Mouse (Mus musculus): ENCODE data around the gene Pik3ip1. TPM values are rescaled to one million over a fixed set of nuclear protein-coding genes. Genes with fewer than 3 reads are reported as not detected.

Gene Pik3ip1
- polyA plus RNA-seq, 1 experiment from 2014 or later: 26.5 TPM

DNA sequence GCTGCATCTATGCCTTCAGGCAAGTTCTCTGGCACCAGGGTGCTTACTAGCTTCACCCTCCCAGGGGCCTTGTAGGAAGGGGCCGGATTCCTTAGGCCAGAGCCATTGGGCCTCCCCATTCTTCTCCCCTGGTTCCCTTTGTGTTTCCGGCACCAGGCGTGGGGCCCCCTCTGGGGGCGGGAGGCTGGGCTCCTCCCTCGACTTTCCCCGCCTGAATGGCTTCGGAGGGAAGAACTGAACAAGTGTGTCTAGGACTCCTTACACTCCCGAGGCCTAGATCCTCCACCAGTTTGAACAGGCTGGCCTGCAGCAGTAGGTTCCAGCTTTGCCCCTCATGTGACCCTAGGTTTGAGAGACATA lies 38.2 kb upstream of the Pik3ip1 start:
- WGBS: 0% methylated on average over 8 of the region's 8 CpGs
- H3K9me3 ChIP-seq: no peaks in the 10 kb centered on the region
- H3K9ac ChIP-seq: peak overlapping the region; percentile 98
- H3K27ac ChIP-seq (replicated peaks): peak overlapping the region; percentile 100
- H3K36me3 ChIP-seq: peaks cover 38% of the 10 kb centered on the region
- peak overlapping the region; percentile 98 for H3K4me2 ChIP-seq
- H3K4me1 ChIP-seq (replicated peaks): peaks cover 75% of the 10 kb centered on the region
- H3K27me3 ChIP-seq: no peaks in the 10 kb centered on the region
- ATAC-seq (ENCODE audit: low read depth): peak; percentile 1; the same call in 1 of the 2 replicates
- H3K4me3 ChIP-seq: peak overlapping the region; percentile 80

GRCm38 (mm10) chr11:3292711-3293249 lies 37.4 kb upstream of the Pik3ip1 start:
- Histone ChIP-seq H3K27ac (replicated peaks) (peak overlapping the region; percentile 100), H3K4me3 (peak overlapping the region; percentile 80), H3K27me3 (no peaks in the 10 kb centered on the region), H3K4me2 (peak overlapping the region; percentile 98), H3K9ac (peak overlapping the region; percentile 98), H3K9me3 (no peaks in the 10 kb centered on the region), H3K4me1 (replicated peaks) (peaks cover 77% of the 10 kb centered on the region), H3K36me3 (peaks cover 45% of the 10 kb centered on the region)
- under 1% methylated on average over 8 of the region's 8 CpGs for WGBS
- ATAC-seq (ENCODE audit: low read depth): 0 out of 2 replicates have a peak, but pooled peaks have one; percentile 6

DNA sequence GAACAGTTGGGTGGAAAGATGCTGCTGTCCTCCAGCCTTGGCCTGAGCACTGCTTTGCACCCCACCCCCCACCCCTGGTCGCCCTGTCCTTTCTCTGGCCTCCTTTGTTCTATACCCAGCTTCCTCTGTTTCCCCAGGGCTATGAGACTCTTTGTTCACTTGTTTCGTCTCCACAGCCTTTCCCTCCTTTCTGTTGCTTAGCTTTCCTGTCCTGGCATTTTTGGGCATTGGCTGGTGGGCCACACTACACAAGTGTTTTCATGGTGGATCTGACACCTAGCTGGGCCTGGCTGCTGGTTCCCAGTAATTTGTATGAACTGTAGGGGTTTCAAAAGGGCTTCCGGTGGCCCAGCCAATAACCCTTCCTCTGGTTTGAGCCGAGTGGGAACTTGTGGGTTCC lies 36.8 kb upstream of the Pik3ip1 start:
- Histone ChIP-seq H3K9me3 (no peaks in the 10 kb centered on the region), H3K4me3 (peak overlapping the region; percentile 80), H3K27ac (replicated peaks) (peak overlapping the region; percentile 100), H3K9ac (peak overlapping the region; percentile 98), H3K4me1 (replicated peaks) (peaks cover 72% of the 10 kb centered on the region), H3K36me3 (peaks cover 51% of the 10 kb centered on the region), H3K27me3 (no peaks in the 10 kb centered on the region), H3K4me2 (peak overlapping the region; percentile 98)
- no peak for ATAC-seq (ENCODE audit: low read depth)
- WGBS: 12% methylated on average over 4 of the region's 4 CpGs

GRCm38 (mm10) chr11:3294641-3295040 lies 35.6 kb upstream of the Pik3ip1 start:
- Histone ChIP-seq H3K4me3 (peak overlapping the region; percentile 80), H3K4me1 (replicated peaks) (peaks cover 68% of the 10 kb centered on the region), H3K9me3 (no peaks in the 10 kb centered on the region), H3K27ac (replicated peaks) (peak overlapping the region; percentile 38; the same call in 1 of the 2 replicates), H3K4me2 (peak overlapping the region; percentile 98), H3K27me3 (no peaks in the 10 kb centered on the region), H3K36me3 (peaks cover 64% of the 10 kb centered on the region), H3K9ac (peak overlapping the region; percentile 98)
- ATAC-seq (ENCODE audit: low read depth): no peak
- WGBS: 94% methylated on average over 2 of the region's 2 CpGs

DNA sequence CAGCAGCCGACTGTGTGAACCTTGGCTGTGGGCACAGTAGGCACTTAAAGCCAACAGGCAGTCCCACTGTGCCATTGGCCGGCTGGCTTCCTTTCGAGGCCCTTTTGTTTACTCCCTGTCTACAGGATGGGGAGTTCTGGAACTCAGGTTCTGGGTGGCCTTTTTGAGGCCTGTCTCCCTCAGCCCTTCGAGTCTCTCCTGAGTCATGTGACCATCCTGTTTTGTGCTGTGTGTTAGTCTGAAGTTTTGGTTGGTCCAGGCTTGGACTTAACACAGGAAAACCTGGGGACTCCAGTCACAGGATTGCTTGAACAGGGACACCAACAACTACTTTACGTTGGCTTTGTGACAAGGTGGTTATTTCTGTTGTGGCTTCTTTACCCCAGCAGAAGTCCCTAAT lies 34.1 kb upstream of the Pik3ip1 start:
- Histone ChIP-seq H3K4me3 (peak overlapping the region; percentile 4; the same call in 1 of the 2 replicates), H3K4me2 (peak overlapping the region; percentile 29), H3K27me3 (no peaks in the 10 kb centered on the region), H3K4me1 (replicated peaks) (peaks cover 67% of the 10 kb centered on the region), H3K9me3 (no peaks in the 10 kb centered on the region), H3K9ac (peak overlapping the region; percentile 44), H3K27ac (replicated peaks) (no peak overlapping the region), H3K36me3 (peaks cover 78% of the 10 kb centered on the region)
- WGBS: 70% methylated on average over 5 of the region's 5 CpGs
- ATAC-seq (ENCODE audit: low read depth): no peak

DNA sequence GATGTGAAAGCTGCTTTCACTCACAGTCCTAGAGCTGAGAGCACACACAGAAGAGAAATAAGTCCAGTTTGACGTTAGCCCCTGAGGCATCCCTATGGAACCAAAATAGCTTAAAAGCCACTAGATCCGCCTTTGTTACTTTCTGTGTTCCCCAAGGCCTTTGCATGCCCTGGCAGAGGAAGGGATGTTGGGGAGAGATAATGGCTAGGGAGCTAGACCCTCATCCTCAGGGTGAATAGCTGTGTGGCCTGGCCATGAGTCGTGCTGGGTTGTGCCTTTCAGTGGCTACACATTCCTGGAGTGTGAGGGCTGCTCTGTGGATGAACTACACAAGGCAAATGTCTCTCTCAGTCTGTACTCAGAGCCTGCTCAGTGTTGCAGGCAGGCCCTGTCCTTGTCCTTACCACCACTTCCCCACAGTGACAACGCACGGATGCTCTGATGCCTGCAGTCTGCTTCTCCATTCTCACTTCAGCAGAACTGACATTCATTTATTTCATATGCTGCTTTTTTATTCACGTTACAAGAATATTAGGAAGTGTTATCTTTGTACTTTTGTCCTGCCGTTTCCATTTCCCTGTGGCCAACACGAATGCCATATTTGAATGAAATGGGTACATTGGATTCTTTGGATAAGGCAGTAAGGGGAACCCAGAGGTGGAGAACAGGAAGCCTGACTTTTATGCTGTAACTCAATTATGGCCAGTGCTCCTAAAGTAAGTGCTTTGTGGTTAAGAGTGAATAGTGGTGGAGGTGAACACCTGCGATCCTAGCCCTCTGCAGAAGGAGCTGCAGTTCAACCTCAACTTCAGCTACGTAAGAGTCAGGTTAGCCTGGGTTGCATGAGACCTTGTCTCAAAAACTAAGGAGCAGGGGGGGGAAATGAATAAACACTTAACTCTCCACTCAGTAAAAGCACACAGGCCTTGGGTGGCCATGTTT lies 32.1 kb upstream of the Pik3ip1 start:
- ATAC-seq (ENCODE audit: low read depth): no peak
- Histone ChIP-seq H3K4me3 (no peak overlapping the region), H3K27me3 (no peaks in the 10 kb centered on the region), H3K36me3 (peaks cover 99% of the 10 kb centered on the region), H3K9me3 (no peaks in the 10 kb centered on the region), H3K9ac (peak overlapping the region; percentile 38; the same call in 1 of the 2 replicates), H3K27ac (replicated peaks) (no peak overlapping the region), H3K4me2 (no peak overlapping the region), H3K4me1 (replicated peaks) (peaks cover 48% of the 10 kb centered on the region)
- WGBS: 91% methylated on average over 10 of the region's 10 CpGs

- peaks cover 41% of the 10 kb centered on the region for H3K4me1 ChIP-seq (replicated peaks)
- no peak overlapping the region for H3K9ac ChIP-seq
- WGBS: 92% methylated on average over 14 of the region's 14 CpGs
- no peak overlapping the region for H3K27ac ChIP-seq (replicated peaks)
- no peak overlapping the region for H3K4me2 ChIP-seq
- no peaks in the 10 kb centered on the region for H3K27me3 ChIP-seq
- H3K36me3 ChIP-seq: peaks cover 100% of the 10 kb centered on the region
- no peaks in the 10 kb centered on the region for H3K9me3 ChIP-seq
- no peak overlapping the region for H3K4me3 ChIP-seq
- no peak for ATAC-seq (ENCODE audit: low read depth)
Measured at GRCm38 (mm10) chr11:3298813-3299185, 31.4 kb upstream of the Pik3ip1 start.

- Histone ChIP-seq H3K9me3 (no peaks in the 10 kb centered on the region), H3K4me2 (no peak overlapping the region), H3K9ac (no peak overlapping the region), H3K4me1 (replicated peaks) (peaks cover 19% of the 10 kb centered on the region), H3K4me3 (no peak overlapping the region), H3K27ac (replicated peaks) (no peak overlapping the region), H3K27me3 (no peaks in the 10 kb centered on the region), H3K36me3 (peaks cover 100% of the 10 kb centered on the region)
- 92% methylated on average over 5 of the region's 5 CpGs for WGBS
- ATAC-seq (ENCODE audit: low read depth): no peak
Measured at GRCm38 (mm10) chr11:3301075-3301474, 29.1 kb upstream of the Pik3ip1 start.

- WGBS: 94% methylated on average over 4 of the region's 4 CpGs
Measured at GRCm38 (mm10) chr11:3302385-3302784, 27.8 kb upstream of the Pik3ip1 start.

DNA sequence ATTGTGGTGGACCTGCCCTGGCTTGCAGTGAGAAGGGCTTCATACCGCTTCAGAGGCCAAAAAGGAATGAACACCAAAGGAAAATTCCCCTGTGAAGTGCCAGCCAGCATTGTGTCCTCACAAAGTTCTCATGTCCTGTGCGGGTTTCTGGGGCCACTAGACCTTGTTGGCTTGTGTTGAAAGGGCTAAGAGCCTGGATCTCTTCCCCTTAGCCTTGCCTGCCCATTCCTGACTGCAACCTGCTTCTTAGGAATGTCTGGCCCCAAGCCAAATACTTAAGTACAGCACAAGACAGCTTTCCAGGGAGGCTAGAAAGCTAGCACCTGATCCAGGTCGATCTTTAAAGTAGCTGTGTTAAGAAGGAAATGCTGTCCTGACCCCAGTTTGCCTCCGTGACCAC lies 27.4 kb upstream of the Pik3ip1 start:
- H3K9me3 ChIP-seq: no peaks in the 10 kb centered on the region
- no peak overlapping the region for H3K27ac ChIP-seq (replicated peaks)
- WGBS: 90% methylated on average over 4 of the region's 4 CpGs
- no peak overlapping the region for H3K4me3 ChIP-seq
- no peak overlapping the region for H3K4me2 ChIP-seq
- no peaks in the 10 kb centered on the region for H3K27me3 ChIP-seq
- peaks cover 1% of the 10 kb centered on the region for H3K4me1 ChIP-seq (replicated peaks)
- H3K9ac ChIP-seq: no peak overlapping the region
- ATAC-seq (ENCODE audit: low read depth): no peak
- H3K36me3 ChIP-seq: peaks cover 100% of the 10 kb centered on the region

More at GRCm38 (mm10) chr11:3302385-3302784, 27.8 kb upstream of the Pik3ip1 start:
- Histone ChIP-seq H3K36me3 (peaks cover 100% of the 10 kb centered on the region), H3K9ac (no peak overlapping the region), H3K27me3 (no peaks in the 10 kb centered on the region), H3K4me2 (no peak overlapping the region), H3K4me3 (no peak overlapping the region), H3K4me1 (replicated peaks) (peaks cover 5% of the 10 kb centered on the region), H3K9me3 (no peaks in the 10 kb centered on the region), H3K27ac (replicated peaks) (no peak overlapping the region)
- ATAC-seq (ENCODE audit: low read depth): no peak

- 87% methylated on average over 4 of the region's 4 CpGs for whole genome bisulfite sequencing
- H3K4me3 ChIP-seq: no peak overlapping the region
Measured at GRCm38 (mm10) chr11:3305821-3306220, 24.4 kb upstream of the Pik3ip1 start.

GRCm38 (mm10) chr11:3307875-3308274 lies 22.3 kb upstream of the Pik3ip1 start:
- no peak overlapping the region for H3K9ac ChIP-seq
- peaks cover 98% of the 10 kb centered on the region for H3K36me3 ChIP-seq
- no peak overlapping the region for H3K27ac ChIP-seq (replicated peaks)
- 97% methylated on average over 3 of the region's 3 CpGs for WGBS
- no peak for ATAC-seq (ENCODE audit: low read depth)
- no peak overlapping the region for H3K4me2 ChIP-seq
- no peaks in the 10 kb centered on the region for H3K27me3 ChIP-seq
- no peak overlapping the region for H3K4me3 ChIP-seq
- H3K9me3 ChIP-seq: no peaks in the 10 kb centered on the region
- no peaks in the 10 kb centered on the region for H3K4me1 ChIP-seq (replicated peaks)

More at GRCm38 (mm10) chr11:3305821-3306220, 24.4 kb upstream of the Pik3ip1 start:
- no peak for ATAC-seq (ENCODE audit: low read depth)
- Histone ChIP-seq H3K9ac (no peak overlapping the region), H3K9me3 (no peaks in the 10 kb centered on the region), H3K27ac (replicated peaks) (no peak overlapping the region), H3K36me3 (peaks cover 100% of the 10 kb centered on the region), H3K4me2 (no peak overlapping the region), H3K27me3 (no peaks in the 10 kb centered on the region), H3K4me1 (replicated peaks) (no peaks in the 10 kb centered on the region)
